In genomic region chr15:92190000-92190399, GRCm38 (mm10) we compare ENCODE assay signal across 13 mouse cellular contexts.
DNase-seq lines count a peak whose midpoint lies in the region; ATAC-seq lines count a peak whose summit lies in the region.
"Had no signal": no experiment of that assay in that cellular context is flagged by ENCODE, and none has a peak within 500 bp of the region (broad histone marks: within the 10 kb centered on the region; RNA-seq: fewer than 3 reads in every experiment).

No protein-coding gene starts in this region.

- no peak overlapping the region for H3K4me3 ChIP-seq in forebrain, embryonic 14.5 days (ENCODE audit: low read depth, low read length)
- H3K4me3 ChIP-seq in forebrain, embryonic 11.5 days (ENCODE audit: low read depth, low read length), result no peak overlapping the region
- H3K4me3 ChIP-seq: erythroblast, embryonic 14.5 days; hindbrain, embryonic 12.5 days; neural tube, embryonic 12.5 days had no signal

- DNase-seq in forebrain, embryonic 14.5 days (ENCODE audit: low spot score), result peak; percentile 11
- no peak for DNase-seq in forebrain, embryonic 11.5 days (ENCODE audit: low spot score)
- DNase-seq in adipocyte (ENCODE audit: low spot score), result peak; percentile 35
- peak; percentile 75 to 81 for DNase-seq in cerebellum, postnatal 14 days
- DNase-seq in kidney, postnatal 36 days, result peak; percentile 35 to 45
- no peak for DNase-seq in T-cell, adult 2 months (ENCODE audit: low spot score)
- no peak for DNase-seq in layer of hippocampus, postnatal 14 days (ENCODE audit: low spot score in 2 of 2)
- DNase-seq: B cell, adult 2 months had no signal

- H3K9ac ChIP-seq in forebrain, embryonic 14.5 days (ENCODE audit: low read length), result no peak overlapping the region
- H3K9ac ChIP-seq in forebrain, embryonic 11.5 days (ENCODE audit: low read length), result no peak overlapping the region
- H3K9ac ChIP-seq: hindbrain, embryonic 12.5 days; neural tube, embryonic 12.5 days had no signal

- H3K36me3 ChIP-seq in forebrain, embryonic 14.5 days (ENCODE audit: control insufficient read depth, insufficient read depth, low read length), result no peaks in the 10 kb centered on the region
- no peaks in the 10 kb centered on the region for H3K36me3 ChIP-seq in forebrain, embryonic 11.5 days (ENCODE audit: control insufficient read depth, insufficient read depth, low read length)
- H3K36me3 ChIP-seq: hindbrain, embryonic 12.5 days; neural tube, embryonic 12.5 days had no signal

- no peaks in the 10 kb centered on the region for H3K9me3 ChIP-seq in forebrain, embryonic 14.5 days (replicated peaks; ENCODE audit: control insufficient read depth, low read length)
- H3K9me3 ChIP-seq in forebrain, embryonic 11.5 days (ENCODE audit: control insufficient read depth, low read length), result no peaks in the 10 kb centered on the region
- H3K9me3 ChIP-seq: neural tube, embryonic 12.5 days had no signal

- no peak overlapping the region for H3K27ac ChIP-seq in forebrain, embryonic 14.5 days (ENCODE audit: low read depth, low read length)
- H3K27ac ChIP-seq in forebrain, embryonic 11.5 days (ENCODE audit: low read depth, low read length), result no peak overlapping the region
- H3K27ac ChIP-seq: hindbrain, embryonic 12.5 days; neural tube, embryonic 12.5 days; stomach, postnatal 0 days had no signal

- ATAC-seq in forebrain, embryonic 14.5 days, result no peak
- no peak for ATAC-seq in forebrain, embryonic 11.5 days (replicated peaks; ENCODE audit: low FRiP score)
- no peak for ATAC-seq in megakaryocyte progenitor cell, adult 5-6 weeks (replicated peaks; ENCODE audit: poor library complexity)

- H3K4me2 ChIP-seq in forebrain, embryonic 14.5 days (ENCODE audit: low read length), result no peak overlapping the region
- no peak overlapping the region for H3K4me2 ChIP-seq in forebrain, embryonic 11.5 days (ENCODE audit: low read depth, low read length, severe bottlenecking)
- H3K4me2 ChIP-seq: hindbrain, embryonic 12.5 days; neural tube, embryonic 12.5 days had no signal

- no peaks in the 10 kb centered on the region for H3K4me1 ChIP-seq in forebrain, embryonic 14.5 days (ENCODE audit: control insufficient read depth, insufficient read depth, low read length)
- no peaks in the 10 kb centered on the region for H3K4me1 ChIP-seq in forebrain, embryonic 11.5 days (replicated peaks; ENCODE audit: control insufficient read depth, insufficient read depth, low read length)
- H3K4me1 ChIP-seq: hindbrain, embryonic 12.5 days; neural tube, embryonic 12.5 days had no signal

- 77% methylated on average over 2 of the region's 2 CpGs for WGBS in forebrain, embryonic 14.5 days
- WGBS in forebrain, embryonic 11.5 days, result 76% methylated on average over 2 of the region's 2 CpGs

- H3K27me3 ChIP-seq in forebrain, embryonic 14.5 days (replicated peaks; ENCODE audit: control insufficient read depth, insufficient read depth, low read length), result no peaks in the 10 kb centered on the region
- H3K27me3 ChIP-seq in forebrain, embryonic 11.5 days (ENCODE audit: control insufficient read depth, insufficient read depth, low read length), result no peaks in the 10 kb centered on the region
- H3K27me3 ChIP-seq: hindbrain, embryonic 12.5 days; neural tube, embryonic 12.5 days had no signal

Comparison
In these comparisons a context has a peak if more than half of its experiments do, and no peak if none do; other contexts are left out.
1. DNase-seq: peak in forebrain, embryonic 14.5 days (single experiment), adipocyte (single experiment), cerebellum, postnatal 14 days (2 of 2) and kidney, postnatal 36 days (2 of 2); none in forebrain, embryonic 11.5 days (single experiment), T-cell, adult 2 months (single experiment) and layer of hippocampus, postnatal 14 days (0 of 2).